Mouse (Mus musculus) cortical plate, adult 2 months (tissue): Measurements from ENCODE around the gene Itga3.

ENCODE experiments used
- CTCF ChIP-seq: fragments of 200-500 bp; IDR thresholded peaks from 2 replicates; pipeline ENCODE4 v1.5.1; 2011; ENCODE audit warnings: mild to moderate bottlenecking, control low read depth, low read length; ENCODE audit not compliant: insufficient read depth; ENCODE audit errors: extremely low read depth
- POLR2A ChIP-seq: fragments of 200-500 bp; IDR thresholded peaks from 2 replicates; pipeline ENCODE4 v1.6.1; 2011; ENCODE audit warnings: mild to moderate bottlenecking, low read length, control low read depth; ENCODE audit not compliant: insufficient read depth; ENCODE audit errors: extremely low read depth

DNA sequence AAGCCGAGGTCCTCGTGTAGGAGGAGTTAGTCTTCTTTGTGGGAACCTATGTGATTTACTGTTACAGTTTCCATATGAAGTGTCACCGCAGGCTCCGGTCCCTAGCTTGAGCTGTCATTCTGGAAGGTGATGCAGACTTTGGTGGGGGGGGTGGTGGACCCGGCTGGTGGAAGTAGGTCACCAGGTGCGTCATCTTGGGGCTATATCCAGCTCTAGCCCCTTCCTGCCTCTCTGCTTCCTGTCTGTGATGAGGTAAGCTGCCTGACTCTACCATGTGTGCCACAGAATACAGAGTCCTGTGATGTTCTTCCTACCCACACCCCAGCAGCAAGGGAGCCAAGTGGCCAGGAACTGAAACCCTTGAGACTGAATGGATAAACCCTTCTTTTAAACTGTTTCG, 6.3 kb upstream of the Itga3 start:
- TF ChIP-seq CTCF (no peak), POLR2A (no peak)
